Mouse (Mus musculus) spleen, adult 12 weeks (tissue): ENCODE data around the gene Btla.
A peak's percentile ranks its signal among the peaks of the same experiment; 100 is the strongest.

ENCODE experiments used
- DNase-seq: peaks from one replicate; pipeline ENCODE4 v3.0.0; 2022; ENCODE audit warnings: low spot score

The Btla gene

DNA sequence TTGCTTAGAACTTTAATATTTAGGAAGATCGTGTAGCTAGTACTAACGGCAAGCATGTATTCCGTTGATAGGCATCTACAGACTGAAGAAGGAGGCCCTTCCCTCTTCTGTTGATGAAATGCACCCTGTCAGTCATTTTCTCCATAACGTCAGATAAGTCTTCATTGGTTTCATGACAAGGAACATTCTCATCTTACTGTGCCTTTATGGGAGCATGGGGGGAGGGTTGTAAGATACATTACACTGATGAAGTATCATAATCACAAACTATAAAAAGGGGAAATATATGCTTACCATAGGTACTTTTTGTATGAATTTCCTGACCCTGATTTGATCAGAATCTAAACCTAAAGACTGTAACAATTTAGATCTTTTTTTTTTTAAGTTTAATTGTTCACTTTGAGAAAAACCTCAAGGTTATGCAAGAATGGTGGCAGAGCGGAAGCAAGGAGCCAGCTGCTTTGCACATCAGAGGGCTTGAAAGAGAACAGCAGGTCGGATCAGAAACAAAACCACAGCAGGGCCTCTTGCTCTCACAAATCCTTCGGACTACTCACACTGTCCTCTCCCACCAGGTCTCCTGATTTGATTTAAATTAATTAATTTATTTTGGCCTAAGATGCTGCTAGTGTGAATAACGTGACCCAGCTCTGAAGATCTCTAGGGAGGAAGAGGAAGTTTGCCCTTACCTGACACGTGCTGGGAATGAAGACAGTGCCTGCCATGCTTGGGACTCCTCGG lies at the start of gene Btla:
TSS of gene Btla (plus strand) at position 668 of the 741 bp plus-strand sequence.
- DNase-seq = peak; percentile 13

- DNase-seq = no peak
Observed at GRCm38 (mm10) chr16:45178552-45178951, 45.6 kb upstream of the Btla start.

DNA sequence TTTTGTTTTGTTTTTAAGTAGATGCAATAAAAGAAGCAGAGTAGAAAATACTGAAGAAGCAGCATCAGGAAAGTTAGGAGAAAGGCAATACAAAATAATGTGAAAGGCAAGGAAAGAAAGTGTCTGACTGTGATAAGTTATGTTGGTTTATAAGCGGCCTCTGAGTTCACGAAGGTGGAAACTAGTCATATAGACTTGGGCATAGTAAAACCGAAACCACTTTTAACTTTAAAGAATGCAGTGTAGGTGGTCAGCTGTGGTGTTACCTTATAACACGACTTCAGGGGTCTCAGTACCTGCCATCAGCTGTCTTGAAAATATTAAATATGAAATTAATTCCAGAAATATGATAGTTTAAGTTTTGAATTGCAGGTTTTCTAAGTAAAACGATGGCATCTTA lies 42.3 kb upstream of the Btla start:
- no peak for DNase-seq

- peak; percentile 37 for DNase-seq
Observed at GRCm38 (mm10) chr16:45192613-45193012, 31.5 kb upstream of the Btla start.

GRCm38 (mm10) chr16:45196816-45197215 lies 27.3 kb upstream of the Btla start:
- DNase-seq = peak; percentile 36

- DNase-seq = no peak
Observed at GRCm38 (mm10) chr16:45201395-45201794, 22.7 kb upstream of the Btla start.

DNA sequence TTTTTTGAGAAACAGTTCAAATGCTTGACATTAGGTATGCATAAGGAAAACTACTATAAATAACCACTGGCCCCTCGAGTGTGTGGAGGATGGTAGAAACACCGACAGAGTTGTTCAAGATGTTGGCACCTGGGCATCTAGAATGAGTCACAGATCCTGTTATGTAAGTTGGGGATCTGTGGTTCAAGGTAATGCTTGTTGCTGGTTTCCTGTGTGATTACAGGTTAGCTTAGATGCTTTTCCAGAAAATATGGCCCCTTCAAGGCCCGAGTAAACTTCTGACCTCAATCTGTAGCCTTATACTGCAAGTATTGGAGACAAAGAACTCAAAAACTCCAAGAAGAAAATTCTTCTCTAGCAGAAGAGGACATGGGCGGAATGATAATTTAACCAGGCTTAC lies 19.7 kb upstream of the Btla start:
- no peak for DNase-seq

GRCm38 (mm10) chr16:45204859-45205670 lies 19.1 kb upstream of the Btla start:
- DNase-seq = no peak

DNA sequence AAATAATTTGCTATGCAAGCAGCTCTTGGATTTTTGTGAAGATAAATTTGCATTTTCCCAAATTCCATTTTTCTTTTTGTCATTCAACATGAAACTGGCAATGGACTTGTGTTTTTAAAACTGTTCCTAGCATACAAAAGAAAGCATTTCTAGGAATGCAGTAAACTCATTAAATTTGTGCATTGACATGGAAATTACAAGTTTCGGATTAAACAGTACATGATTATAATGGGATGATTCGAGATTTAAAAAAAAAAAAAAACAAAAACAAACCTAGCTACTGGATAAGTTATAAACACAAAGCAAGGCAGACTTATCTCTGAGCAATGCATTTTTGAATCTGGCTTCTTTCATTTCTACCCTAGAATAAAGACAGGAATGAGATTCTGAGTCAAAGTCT lies 2.1 kb upstream of the Btla start:
- no peak for DNase-seq

- no peak for DNase-seq
Observed at GRCm38 (mm10) chr16:45222771-45223170, 1.3 kb upstream of the Btla start.

DNA sequence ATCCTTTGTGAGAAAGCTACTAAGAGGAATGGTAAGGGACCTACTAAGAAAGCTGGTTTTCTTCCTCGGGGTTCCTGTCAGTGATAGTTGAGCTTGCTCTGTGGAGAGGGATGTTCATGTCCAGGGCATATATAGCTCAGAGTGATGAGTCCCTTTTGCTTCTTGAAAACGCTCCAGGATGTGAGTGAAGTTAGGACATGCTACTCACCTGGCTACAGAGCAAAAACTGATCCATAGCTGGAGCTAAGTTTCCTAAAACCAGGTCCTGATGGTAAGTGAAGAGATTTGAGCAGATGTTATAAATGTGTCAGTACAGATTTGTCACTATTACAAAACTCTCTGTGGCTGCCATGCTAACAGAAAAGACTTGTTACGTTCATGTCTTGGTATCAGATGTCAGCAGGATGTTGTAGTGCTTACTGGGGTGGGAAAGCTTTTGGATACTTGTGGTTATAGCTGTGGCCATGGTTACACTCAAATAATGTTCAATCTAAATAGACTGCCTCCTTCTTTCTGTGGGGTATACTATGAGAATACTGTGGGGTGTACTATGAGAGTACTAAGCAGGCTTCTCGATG lies 405 bp downstream of the Btla start:
- DNase-seq = no peak

DNA sequence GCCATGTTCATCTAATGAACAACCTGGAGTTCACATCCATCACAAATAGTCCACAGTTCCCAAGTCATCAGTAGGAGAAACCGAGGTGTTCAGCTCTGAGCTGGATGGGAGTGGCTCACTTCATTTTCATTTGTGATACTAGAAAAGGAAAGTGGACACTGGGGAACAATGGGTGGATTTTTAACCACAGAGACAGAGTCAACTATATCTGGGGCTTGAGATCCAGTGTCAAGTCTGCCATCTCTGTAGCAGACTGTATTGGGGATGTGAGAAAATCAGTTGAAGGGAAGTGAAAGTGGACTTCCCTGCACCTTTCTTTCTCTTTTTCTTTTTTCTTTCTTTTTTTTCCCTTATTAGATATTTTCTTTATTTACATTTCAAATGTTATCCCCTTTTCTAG lies 2.9 kb downstream of the Btla start:
- DNase-seq = no peak

GRCm38 (mm10) chr16:45231296-45231695 lies 7.2 kb downstream of the Btla start:
- DNase-seq = no peak

- no peak for DNase-seq
Observed at GRCm38 (mm10) chr16:45233007-45233406, 8.9 kb downstream of the Btla start.

DNA sequence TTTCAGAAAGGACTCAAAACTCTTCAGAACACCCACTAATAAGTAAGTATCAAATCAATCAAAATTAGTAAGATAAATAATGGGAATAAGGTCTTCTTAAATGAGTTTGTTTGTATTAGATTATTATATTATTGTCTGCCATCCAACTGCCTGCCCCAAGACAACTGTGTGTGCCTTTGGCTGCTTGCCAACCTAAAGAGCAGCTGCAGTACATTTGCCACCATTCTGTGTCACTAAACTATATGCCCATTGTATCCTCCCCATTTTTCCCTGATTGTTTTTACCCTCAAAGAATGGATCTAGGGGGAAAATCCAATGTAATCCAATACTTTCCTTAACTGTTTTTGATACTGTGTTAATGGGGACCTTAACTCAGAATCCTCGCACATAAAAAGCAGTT lies 18.6 kb downstream of the Btla start:
- no peak for DNase-seq

- DNase-seq = no peak
Observed at GRCm38 (mm10) chr16:45244930-45245472, 20.9 kb downstream of the Btla start.

- DNase-seq = no peak
Observed at GRCm38 (mm10) chr16:45249761-45250160, 25.6 kb downstream of the Btla start.

DNA sequence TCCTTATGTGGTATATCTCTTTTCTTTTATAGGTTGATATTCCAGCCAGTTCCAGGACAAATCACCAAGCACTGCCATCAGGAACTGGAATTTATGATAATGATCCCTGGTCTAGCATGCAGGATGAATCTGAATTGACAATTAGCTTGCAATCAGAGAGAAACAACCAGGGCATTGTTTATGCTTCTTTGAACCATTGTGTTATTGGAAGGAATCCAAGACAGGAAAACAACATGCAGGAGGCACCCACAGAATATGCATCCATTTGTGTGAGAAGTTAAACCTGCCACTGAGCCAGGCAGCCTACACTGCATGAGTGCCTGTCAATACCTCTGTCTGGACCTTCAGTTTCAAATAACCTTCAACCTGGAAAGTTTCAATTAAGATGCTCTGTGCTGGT lies 26.2 kb downstream of the Btla start:
- DNase-seq = no peak

GRCm38 (mm10) chr16:45251773-45252413 lies 27.8 kb downstream of the Btla start:
- no peak for DNase-seq

- DNase-seq = no peak
Observed at GRCm38 (mm10) chr16:45255183-45255861, 31.2 kb downstream of the Btla start.

- DNase-seq = no peak
Observed at GRCm38 (mm10) chr16:45256895-45257294, 32.8 kb downstream of the Btla start.

DNA sequence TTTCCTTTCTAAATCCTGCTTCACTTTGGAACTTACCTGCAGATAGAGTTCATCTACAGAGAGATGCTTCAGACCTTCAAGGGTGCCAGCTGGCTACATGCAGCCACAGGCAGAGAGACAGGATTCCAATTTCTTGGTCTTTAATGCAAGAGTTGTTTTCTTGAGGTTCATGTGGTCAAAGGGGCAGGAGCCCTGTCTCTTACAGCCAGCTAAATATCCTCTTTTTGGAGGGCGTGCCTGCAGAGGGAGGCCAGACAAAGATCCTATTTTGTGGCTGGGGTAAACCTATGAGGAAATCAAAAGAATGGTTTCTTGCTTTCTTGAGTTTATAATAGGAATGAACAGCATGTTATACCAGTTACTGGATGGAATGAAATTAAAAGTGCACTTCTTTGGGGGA lies 33.5 kb downstream of the Btla start:
- DNase-seq = no peak
